Mouse (Mus musculus): Measurements from ENCODE around the gene Shisa2. TPM values are rescaled to one million over a fixed set of nuclear protein-coding genes. Genes with fewer than 3 reads are reported as not detected.
A peak's percentile ranks its signal among the peaks of the same experiment; 100 is the strongest.

Shisa2 gene
- total RNA-seq, 1 experiment from 2014 or later = 0.79 TPM

DNA sequence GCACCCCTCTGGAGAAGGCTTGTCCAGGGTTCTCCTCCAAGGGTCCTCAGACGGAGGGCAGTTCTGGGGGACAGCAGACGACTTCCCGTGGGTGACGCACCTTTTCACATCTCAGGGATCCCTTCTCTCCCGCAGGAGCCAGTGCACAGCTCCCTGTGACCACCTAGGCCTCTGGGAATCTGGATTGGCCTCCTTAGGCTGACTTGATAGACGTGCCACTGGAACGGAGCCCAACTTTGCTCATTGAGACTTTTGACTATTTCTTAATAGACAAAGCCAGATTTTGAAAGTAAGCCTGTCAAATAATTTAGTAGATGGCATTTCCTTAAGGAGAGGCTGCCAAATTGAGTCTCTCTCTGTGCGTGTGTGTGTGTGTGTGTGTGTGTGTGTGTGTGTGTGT is 1.6 kb downstream of the Shisa2 start:
- ATAC-seq (replicated peaks in 1 of 2; ENCODE audit: insufficient read depth in 1 of 2, low FRiP score in 2 of 2, low TSS enrichment in 1 of 2, low read depth in 1 of 2, poor library complexity in 2 of 2, severe bottlenecking in 2 of 2) = no peak

- ATAC-seq (replicated peaks in 1 of 2; ENCODE audit: insufficient read depth in 1 of 2, low FRiP score in 2 of 2, low TSS enrichment in 1 of 2, low read depth in 1 of 2, poor library complexity in 2 of 2, severe bottlenecking in 2 of 2) = no peak
These were observed 2.1 kb downstream of the Shisa2 start for GRCm38 (mm10) chr14:59627142-59627680.

- ATAC-seq (replicated peaks in 1 of 2; ENCODE audit: insufficient read depth in 1 of 2, low FRiP score in 2 of 2, low TSS enrichment in 1 of 2, low read depth in 1 of 2, poor library complexity in 2 of 2, severe bottlenecking in 2 of 2) = no peak
These were observed 2.7 kb downstream of the Shisa2 start for GRCm38 (mm10) chr14:59627823-59628222.

DNA sequence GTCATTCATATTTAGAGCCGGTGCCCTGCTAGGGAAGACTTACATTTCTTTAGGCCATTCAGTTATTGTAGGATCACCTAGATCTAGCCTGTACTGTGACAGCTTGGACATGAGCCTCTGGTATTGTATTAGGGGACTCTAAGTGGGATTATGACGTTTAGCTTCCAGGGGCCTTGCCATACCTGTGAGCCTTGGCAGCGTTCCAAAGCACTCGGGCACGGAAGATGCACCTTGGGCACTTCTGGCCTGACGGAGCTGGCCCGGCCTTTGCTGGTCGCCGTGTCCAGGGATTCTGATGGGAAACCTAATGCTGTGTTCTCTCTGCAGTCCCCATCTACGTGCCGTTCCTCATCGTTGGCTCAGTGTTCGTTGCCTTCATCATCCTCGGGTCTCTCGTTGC is 4.2 kb downstream of the Shisa2 start:
- ATAC-seq (replicated peaks in 1 of 2; ENCODE audit: insufficient read depth in 1 of 2, low FRiP score in 2 of 2, low TSS enrichment in 1 of 2, low read depth in 1 of 2, poor library complexity in 2 of 2, severe bottlenecking in 2 of 2) = no peak

DNA sequence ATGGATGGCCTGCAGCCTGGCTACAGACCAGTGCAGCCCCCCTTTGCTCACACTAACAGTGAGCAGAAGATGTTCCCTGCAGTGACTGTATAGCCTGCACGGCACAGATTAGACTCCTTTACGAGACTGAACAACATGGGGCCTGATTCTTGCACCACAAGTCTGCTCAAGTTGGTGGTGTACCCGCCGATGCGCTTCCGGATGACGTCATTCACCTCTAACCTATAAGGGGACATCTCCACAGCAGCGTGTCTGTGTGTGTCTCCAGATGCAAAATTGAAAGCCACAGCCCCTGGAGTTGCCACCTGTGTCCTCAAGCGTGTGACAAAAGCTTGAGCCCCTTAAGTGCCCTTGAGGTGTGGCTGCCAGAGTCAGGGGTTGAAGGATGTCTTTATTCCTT is 5.0 kb downstream of the Shisa2 start:
- ATAC-seq (replicated peaks in 1 of 2; ENCODE audit: insufficient read depth in 1 of 2, low FRiP score in 2 of 2, low TSS enrichment in 1 of 2, low read depth in 1 of 2, poor library complexity in 2 of 2, severe bottlenecking in 2 of 2) = no peak

- no peak for ATAC-seq (replicated peaks in 1 of 2; ENCODE audit: insufficient read depth in 1 of 2, low FRiP score in 2 of 2, low TSS enrichment in 1 of 2, low read depth in 1 of 2, poor library complexity in 2 of 2, severe bottlenecking in 2 of 2)
These were observed 7.0 kb downstream of the Shisa2 start for GRCm38 (mm10) chr14:59632067-59632466.

DNA sequence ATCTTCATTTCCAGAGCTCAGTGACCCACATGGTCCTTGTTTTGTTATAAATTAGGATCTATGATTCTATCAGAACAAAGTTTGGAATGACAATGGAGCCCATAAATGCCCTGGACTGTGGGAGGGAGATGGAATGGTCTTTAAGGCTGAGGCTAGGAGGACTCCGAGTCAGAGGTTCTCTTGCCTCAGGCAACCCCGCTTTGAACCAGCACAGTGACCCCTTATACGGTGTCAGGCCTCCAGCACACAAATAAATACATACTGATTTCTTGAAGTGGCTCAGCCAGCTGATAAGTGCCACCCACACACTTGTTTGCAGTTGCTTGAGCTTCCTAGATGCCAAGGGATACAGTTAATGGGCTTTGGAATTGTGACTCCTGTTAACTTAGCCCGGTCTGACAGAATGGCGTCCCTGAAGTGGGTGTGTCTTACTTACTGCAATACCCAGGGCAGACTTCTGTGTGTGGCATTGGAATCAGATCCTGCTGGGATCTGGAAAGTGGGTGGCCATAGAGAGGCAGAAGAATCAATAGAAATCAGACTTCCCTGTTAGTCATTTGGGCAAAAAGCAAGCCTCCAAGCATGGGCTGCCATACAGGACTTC is 8.3 kb downstream of the Shisa2 start:
- ATAC-seq (replicated peaks in 1 of 2; ENCODE audit: insufficient read depth in 1 of 2, low FRiP score in 2 of 2, low TSS enrichment in 1 of 2, low read depth in 1 of 2, poor library complexity in 2 of 2, severe bottlenecking in 2 of 2) = no peak

- no peak for ATAC-seq (replicated peaks in 1 of 2; ENCODE audit: insufficient read depth in 1 of 2, low FRiP score in 2 of 2, low TSS enrichment in 1 of 2, low read depth in 1 of 2, poor library complexity in 2 of 2, severe bottlenecking in 2 of 2)
These were observed 8.9 kb downstream of the Shisa2 start for GRCm38 (mm10) chr14:59633988-59634387.

- no peak for ATAC-seq (replicated peaks in 1 of 2; ENCODE audit: insufficient read depth in 1 of 2, low FRiP score in 2 of 2, low TSS enrichment in 1 of 2, low read depth in 1 of 2, poor library complexity in 2 of 2, severe bottlenecking in 2 of 2)
These were observed 14.0 kb downstream of the Shisa2 start for GRCm38 (mm10) chr14:59638906-59639703.

- ATAC-seq (replicated peaks in 1 of 2; ENCODE audit: insufficient read depth in 1 of 2, low FRiP score in 2 of 2, low TSS enrichment in 1 of 2, low read depth in 1 of 2, poor library complexity in 2 of 2, severe bottlenecking in 2 of 2) = no peak
These were observed 16.7 kb downstream of the Shisa2 start for GRCm38 (mm10) chr14:59641856-59642255.

GRCm38 (mm10) chr14:59643582-59643981 is 18.5 kb downstream of the Shisa2 start:
- ATAC-seq (replicated peaks in 1 of 2; ENCODE audit: insufficient read depth in 1 of 2, low FRiP score in 2 of 2, low TSS enrichment in 1 of 2, low read depth in 1 of 2, poor library complexity in 2 of 2, severe bottlenecking in 2 of 2) = peak; percentile 27 to 62; a peak in 2 of 4 replicates

DNA sequence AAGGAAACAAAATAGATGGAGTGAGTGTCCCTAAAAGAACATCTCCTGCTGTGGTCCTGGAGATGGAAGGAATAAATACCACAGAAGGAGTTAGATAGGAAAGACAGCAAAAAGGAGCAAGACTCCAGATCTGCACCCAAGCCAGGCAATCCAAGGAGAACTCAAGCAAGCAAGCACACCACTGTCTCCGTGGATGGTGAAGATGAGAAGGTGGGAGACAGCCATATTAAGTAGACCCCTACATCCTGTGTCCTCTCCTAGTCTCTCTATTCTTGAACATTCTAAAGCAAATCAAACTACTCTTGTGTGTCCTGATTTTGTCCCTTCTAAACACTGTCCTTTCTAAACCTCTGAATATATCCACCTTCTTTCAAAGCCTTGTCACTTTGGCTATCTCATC is 19.1 kb downstream of the Shisa2 start:
- no peak for ATAC-seq (replicated peaks in 1 of 2; ENCODE audit: insufficient read depth in 1 of 2, low FRiP score in 2 of 2, low TSS enrichment in 1 of 2, low read depth in 1 of 2, poor library complexity in 2 of 2, severe bottlenecking in 2 of 2)

DNA sequence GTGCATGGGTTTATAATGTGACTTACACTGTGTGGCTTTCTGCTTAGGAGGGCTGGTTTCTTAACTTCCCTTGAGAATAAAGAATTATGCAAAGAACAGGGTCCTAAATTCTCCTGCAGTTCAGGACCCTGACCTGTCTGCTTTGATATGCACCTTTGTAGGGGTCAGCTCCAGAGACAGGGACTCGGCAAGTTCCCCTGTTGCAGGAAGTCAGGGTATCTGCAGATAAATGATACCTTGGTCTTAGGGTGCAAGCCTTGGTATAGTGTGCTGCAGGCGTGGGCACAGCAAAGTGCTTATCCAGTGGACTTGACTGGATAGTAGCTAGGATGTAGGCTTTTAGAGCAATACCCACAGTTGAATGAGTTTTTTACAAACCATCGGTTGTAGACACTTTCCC is 19.8 kb downstream of the Shisa2 start:
- ATAC-seq (replicated peaks in 1 of 2; ENCODE audit: insufficient read depth in 1 of 2, low FRiP score in 2 of 2, low TSS enrichment in 1 of 2, low read depth in 1 of 2, poor library complexity in 2 of 2, severe bottlenecking in 2 of 2) = no peak

GRCm38 (mm10) chr14:59646826-59647697 is 22.0 kb downstream of the Shisa2 start:
- no peak for ATAC-seq (replicated peaks in 1 of 2; ENCODE audit: insufficient read depth in 1 of 2, low FRiP score in 2 of 2, low TSS enrichment in 1 of 2, low read depth in 1 of 2, poor library complexity in 2 of 2, severe bottlenecking in 2 of 2)

DNA sequence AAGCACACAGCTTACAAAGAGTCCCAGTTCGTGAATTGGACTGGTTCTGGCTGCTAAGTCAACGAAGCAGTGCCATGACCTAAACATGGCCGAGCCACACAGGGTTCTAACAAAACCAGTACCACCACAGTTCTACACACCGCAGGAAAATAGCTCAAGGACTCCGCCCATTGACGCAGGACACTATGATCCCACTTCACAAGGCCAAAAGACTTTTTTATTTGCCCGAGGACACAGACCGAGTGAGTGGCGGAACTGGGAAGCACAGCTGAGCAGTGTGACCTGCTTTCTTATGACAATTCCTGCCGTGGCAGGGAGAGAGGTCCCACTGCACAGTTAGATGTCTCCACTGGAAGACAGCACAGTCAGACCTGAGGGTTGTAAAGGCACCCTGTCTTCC is 23.5 kb downstream of the Shisa2 start:
- ATAC-seq (replicated peaks in 1 of 2; ENCODE audit: insufficient read depth in 1 of 2, low FRiP score in 2 of 2, low TSS enrichment in 1 of 2, low read depth in 1 of 2, poor library complexity in 2 of 2, severe bottlenecking in 2 of 2) = no peak

- ATAC-seq (replicated peaks in 1 of 2; ENCODE audit: insufficient read depth in 1 of 2, low FRiP score in 2 of 2, low TSS enrichment in 1 of 2, low read depth in 1 of 2, poor library complexity in 2 of 2, severe bottlenecking in 2 of 2) = no peak
These were observed 24.2 kb downstream of the Shisa2 start for GRCm38 (mm10) chr14:59649337-59649736.

GRCm38 (mm10) chr14:59656591-59656990 is 31.5 kb downstream of the Shisa2 start:
- ATAC-seq (replicated peaks in 1 of 2; ENCODE audit: insufficient read depth in 1 of 2, low FRiP score in 2 of 2, low TSS enrichment in 1 of 2, low read depth in 1 of 2, poor library complexity in 2 of 2, severe bottlenecking in 2 of 2) = no peak

GRCm38 (mm10) chr14:59657098-59657497 is 32.0 kb downstream of the Shisa2 start:
- no peak for ATAC-seq (replicated peaks in 1 of 2; ENCODE audit: insufficient read depth in 1 of 2, low FRiP score in 2 of 2, low TSS enrichment in 1 of 2, low read depth in 1 of 2, poor library complexity in 2 of 2, severe bottlenecking in 2 of 2)

All from hematopoietic stem cell, adult 5-6 weeks (primary cell).